Mouse (Mus musculus) heart, postnatal 14 days (tissue): ENCODE measurements around the gene Slc12a6. TPM values are rescaled to one million over a fixed set of nuclear protein-coding genes. Genes with fewer than 3 reads are reported as not detected.

Experiments
- DNase-seq, 2 experiments: peaks; one replicate each; pipeline ENCODE4 v3.0.0; 2021 to 2022
- intact Hi-C: fragments of 180-260 bp; cut with DNase I; formaldehyde crosslinking; loops from one replicate; pipeline ENCODE4 v1.15.1; 2025
- total RNA-seq, 2 experiments: library from RNA; stranded (reverse); gene quantifications; 2 replicates each; pipeline ENCODE4 v1.2.3; 2021

Slc12a6 gene
- total RNA-seq, 2 experiments from 2014 or later = 40.7 to 42.8 TPM

DNA sequence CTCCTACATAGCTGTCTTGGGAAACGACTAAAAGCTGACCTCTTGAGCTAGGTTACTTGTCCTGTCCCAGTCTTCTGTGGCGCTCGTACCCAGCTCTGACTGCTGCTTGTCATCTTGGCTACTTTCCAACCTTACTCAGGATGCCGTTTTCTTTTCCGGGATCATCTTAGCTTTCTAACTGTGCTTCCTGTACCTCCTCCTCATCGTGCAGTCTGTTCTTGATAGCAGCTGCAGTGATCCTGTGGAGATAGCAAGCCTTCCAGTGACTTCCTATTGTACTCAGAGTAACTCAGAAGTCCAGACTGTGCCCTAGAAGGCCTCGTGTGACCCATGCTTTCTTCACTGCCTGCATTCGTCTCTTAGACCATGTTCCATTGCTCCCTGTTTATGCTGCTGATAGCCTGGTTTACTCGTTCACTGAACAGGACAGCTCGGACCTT, 43.6 kb downstream of the Slc12a6 start:
- peak in 1 of 2 experiments; percentile 9 for DNase-seq
- intact Hi-C loops = no loop called here

DNA sequence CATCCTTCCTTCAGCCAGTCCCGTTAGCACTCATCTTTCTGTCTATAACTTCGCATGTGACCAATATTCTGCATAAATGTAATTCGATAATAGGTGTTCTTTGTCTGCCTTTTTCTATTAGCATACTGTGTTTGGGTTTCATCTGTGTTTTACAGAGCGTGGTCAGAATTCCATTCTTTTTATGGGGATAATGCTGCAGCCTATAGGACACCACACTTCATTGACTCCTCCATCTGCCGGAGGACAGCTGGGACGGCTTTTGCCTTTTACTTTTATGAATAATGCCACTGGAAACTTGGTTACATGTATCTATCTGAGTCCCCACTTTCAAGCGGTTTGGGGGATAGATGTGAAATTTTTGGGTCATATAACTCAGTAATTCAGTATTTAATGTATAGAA, 50.0 kb downstream of the Slc12a6 start:
- no peak for DNase-seq
- intact Hi-C loops = no loop called here

DNA sequence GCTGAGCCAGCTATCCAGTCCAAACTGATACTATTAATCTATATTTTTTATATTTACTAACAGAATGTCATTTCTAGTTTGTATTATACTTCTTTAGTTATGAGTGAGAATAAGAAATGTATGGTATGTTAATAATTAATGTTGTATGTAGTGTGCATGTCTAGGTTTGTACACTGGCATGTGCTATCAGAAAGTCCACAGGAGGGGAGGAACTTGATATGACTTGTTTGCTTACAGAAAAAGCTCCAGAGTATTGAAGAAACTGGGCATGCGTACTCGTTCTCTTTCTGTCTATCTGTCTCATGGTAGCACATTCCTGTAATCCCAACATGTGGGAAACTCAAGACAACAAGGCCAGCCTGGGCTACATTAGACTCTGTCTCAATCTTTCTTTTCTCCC, 52.6 kb downstream of the Slc12a6 start:
- DNase-seq = no peak
- intact Hi-C loops = no loop called here

DNA sequence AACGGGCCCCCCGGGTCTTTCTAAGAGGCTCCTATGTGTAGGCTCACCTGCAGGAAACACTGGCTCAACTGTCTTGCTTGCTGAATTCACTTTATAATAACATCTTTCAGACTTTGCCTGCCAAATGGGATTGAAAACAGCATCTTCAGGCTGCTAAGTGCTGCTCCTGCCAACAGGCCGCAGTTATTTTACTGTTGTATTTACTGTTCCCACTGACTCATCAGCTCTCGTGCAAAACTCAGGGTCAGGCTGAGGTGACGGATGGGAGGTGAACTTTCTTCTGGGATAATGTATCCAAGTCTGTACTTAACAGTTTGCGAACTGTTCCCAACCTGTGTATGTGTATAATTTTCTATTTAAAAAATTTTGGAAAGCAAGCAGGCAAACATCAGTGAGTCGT, 53.3 kb downstream of the Slc12a6 start:
- DNase-seq = peak in 1 of 2 experiments; percentile 9
- intact Hi-C loops = no loop called here

DNA sequence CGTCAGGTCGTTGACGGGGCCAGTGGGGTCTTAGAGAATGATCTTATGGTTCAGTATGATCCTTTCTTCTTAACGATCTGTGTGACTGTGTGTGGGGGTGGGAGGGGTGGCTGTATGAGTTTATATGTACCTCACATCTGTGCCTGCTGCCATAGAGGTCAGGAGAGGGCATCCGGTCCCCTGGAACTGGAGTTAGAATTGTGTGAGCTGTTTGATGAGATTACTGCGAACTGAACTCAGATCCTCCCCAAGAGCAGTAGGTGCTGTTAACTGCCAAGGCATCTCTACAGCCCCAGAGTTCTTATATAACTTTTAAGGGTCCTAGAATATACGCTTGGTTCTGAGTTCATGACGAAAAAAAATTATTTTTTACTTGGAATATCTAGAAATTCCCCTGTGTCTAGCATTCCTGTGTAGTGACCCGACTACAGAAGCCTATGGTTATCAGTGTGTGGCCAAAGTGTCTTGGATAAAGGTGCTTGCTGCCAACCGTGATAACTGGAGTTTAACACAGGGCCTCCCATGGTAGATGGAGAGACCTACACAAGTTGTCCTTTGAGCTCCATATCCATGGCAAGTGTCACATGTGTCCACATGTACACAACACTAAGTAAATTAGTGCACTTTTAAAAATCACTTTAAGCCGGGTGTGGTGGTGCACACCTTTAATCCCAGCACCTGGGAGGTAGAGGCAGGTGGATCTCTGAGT, 62.6 kb downstream of the Slc12a6 start:
- intact Hi-C loops = no loop called here
- no peak for DNase-seq

DNA sequence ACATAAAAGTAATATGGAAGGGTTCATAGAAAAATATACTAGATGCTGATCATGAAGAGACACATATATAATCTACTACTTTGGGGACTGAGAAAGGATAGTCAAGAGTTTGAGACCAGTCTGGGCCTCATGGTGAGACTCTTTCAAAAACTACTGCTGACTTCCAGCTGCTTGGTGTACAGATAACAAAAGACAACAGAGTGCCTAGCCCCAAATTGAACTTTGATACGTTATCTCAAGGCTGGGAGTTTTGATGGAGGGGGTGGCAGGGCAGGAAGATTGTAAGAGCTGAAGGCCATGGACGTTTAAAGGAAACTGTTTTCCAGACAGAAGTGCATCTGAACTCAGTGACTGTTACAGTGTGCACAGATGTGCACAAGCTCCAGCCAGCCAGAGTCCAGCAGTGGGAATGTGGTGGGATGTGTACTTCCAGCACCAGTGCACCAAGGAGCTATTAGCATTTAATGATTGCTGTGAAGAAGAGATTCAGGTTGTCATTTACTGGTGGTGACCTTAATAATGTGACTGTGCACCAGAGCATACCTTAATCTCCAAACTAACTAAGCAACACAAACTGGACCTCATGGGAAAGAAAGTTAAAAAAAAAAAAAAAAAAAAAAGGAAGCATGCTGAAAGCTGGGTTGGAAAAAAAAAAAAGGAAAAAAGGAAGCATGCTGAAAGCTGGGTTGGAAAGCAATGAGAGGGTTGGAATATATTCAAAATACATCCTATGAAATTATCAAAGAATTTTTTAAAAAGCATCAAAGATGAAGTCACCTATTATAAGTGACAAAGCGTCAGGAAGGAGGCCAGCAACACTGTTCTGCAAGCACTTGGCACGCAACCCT, 66.7 kb downstream of the Slc12a6 start:
- no peak for DNase-seq
- intact Hi-C loops = loop anchor here (10.0 kb wide), 1 partner anchor 67 kb away; the partner anchor contains the start of genes Gm21985, Nop10 and Slc12a6

DNA sequence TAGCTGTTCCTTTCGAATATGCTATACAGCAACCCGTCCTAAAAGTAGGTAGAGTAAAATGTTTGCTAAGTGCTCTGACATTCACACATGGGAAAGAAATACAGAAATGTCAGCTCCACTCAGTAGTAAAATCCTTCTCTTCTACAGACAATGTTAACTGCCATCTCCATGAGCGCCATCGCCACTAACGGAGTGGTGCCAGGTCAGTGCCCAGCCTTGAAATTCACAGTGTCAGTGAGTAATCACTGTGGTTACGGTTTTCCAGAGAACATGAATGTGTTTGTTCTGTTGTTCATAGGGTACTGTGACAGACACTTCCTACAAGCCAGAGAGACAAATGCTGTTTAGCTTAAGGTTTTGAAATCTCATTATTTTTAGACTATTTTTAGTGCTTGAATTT, 71.6 kb downstream of the Slc12a6 start:
- no peak for DNase-seq
- intact Hi-C loops = loop anchor here (10.0 kb wide), 1 partner anchor 72 kb away; the partner anchor contains the start of genes Gm21985, Nop10 and Slc12a6

DNA sequence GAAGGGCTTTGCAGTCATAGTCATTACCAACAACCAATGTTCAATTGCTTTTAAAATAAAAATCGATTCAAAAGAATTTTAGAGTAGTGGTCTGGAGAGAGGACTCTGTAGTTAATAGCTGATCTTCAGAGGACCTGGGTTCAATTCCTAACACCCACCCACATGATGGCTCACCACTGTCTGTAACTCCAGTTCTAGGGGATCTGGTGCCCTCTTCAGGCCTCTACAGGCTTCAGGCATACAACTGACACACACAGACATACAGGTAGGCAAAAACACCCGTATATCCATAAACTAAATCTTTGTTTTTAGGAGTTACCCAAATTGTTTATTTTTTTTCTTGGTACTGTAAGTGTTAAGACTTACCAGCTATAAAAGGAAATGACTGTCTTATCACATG, 74.1 kb downstream of the Slc12a6 start:
- intact Hi-C loops = loop anchor here (10.0 kb wide), 1 partner anchor 75 kb away; the partner anchor contains the start of genes Gm21985, Nop10 and Slc12a6
- peak; percentile 13 to 18 for DNase-seq

DNA sequence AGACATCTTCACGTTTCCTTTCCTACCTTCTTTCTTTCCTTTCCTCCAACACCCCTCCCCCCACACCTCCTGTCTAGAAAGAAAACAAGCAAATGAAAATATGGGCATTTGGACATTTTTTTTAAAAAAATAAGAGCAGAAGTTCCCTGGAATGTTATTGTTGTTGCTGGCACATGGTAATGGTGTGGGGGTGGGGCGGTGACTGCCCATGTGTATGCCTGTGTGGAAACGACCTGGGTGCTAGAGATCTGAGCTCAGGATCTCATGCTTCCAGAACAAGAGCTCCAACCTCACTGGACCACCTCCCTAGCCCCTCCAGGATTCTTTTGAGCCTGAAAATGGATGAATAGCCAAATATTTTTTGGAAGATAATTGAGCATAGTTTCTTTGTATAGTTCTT, 75.5 kb downstream of the Slc12a6 start:
- intact Hi-C loops = no loop called here
- DNase-seq = no peak

DNA sequence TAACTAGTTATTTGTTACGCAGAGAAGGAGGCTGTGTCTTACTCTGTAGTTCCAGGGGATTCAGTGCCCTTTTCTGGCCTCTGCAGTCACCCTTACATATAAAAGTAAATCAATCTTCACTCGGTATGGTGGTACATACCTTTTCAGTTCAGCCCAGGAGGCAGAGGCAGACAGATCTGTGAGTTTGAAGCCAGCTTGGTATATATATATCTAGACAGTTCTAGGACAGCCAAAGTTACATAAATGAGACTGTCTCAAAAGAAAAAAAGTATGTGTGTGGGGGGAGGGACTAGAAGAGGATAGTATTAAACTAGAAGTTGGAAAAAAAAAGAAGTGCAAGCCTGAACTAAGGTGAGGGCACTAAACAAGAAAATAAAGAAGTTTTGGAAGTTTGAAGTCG, 82.6 kb downstream of the Slc12a6 start:
- intact Hi-C loops = no loop called here
- DNase-seq = no peak

DNA sequence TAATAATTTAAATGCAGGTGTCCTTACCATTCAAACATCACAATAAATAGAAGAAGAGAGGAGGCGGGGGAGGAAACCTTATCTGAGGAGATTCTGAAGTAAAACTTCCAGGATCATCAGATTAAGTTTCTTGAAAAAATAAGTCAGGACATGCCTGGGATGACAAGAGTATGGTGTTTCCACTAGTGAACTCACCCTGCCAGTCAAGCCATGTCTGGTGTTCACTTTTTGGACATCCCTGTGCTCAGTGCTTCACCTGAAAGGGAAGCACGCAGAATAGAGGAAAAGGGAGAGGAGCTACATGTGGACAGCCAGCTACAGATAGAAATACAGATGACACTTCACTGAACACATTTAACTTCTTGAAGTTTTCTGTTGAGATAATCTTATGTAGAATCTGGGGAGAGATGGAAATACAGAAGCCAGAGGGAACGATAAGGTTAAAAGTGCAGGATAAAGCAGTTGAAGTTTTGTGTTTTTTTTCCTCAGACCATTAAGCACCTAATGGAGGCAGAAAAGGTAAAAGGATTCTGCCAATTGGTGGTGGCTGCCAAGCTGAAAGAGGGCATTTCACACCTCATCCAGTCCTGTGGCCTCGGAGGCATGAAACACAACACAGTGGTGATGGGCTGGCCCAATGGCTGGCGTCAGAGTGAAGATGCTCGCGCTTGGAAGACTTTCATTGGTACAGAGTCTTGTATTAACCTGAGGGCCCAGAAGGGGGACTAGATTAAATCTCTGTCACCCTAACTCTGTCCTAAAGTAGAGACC, 88.2 kb downstream of the Slc12a6 start:
- intact Hi-C loops = no loop called here
- no peak for DNase-seq

DNA sequence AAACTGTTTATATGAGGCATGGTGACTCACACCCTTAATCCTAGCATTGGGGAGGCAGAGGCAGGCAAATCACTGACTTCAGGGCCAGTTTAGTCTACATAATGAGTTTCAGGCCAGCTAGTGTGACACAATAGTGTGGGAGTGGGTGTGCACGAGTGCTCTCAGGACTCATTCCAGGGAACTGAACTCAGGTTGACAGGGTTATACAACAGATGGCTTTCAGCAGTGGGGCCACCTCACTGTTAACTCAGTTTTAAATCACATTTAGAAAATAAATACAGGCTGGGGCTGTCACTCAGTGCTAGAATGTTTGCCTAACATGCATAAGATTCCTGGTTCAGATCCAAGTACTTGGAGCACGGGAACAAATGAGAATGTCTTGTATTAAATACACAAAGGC, 94.0 kb downstream of the Slc12a6 start:
- intact Hi-C loops = no loop called here

DNA sequence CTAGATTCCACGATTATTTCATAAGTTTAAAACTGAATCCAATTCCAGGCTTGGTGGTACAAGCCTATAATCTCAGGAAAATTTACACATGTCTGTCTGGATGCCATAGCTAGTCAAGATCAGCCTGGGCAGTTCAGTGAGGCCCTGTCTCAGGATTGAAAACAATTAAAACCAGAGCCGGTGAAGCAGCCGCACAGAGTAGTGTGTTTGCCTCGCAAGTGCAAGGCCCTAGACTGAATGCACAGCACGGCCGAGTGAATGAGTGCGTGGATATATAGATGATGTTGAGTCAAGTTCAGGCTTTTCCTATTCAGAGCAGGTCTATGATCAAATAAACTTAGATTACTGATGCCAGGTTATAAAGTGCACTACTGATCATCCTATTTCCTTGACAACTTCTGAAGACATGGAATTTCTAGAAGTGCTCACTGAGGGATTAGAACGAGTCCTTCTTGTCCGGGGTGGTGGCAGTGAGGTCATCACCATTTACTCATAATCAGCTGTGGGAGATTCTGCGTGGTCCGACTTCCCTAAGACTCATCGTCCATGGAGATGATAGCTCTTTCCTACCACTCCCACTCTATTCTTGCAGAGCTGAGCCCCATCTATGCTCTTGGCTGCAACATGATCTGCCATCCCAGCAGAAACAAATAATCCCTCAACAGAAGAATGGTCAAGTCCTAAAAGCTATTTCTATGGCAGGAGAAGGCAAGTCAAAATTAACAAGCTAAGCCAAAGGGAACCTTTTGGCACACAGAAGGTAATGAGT, 94.6 kb downstream of the Slc12a6 start:
- intact Hi-C loops = no loop called here

More for the DNA sequence above, 94.0 kb downstream of the Slc12a6 start:
- DNase-seq = no peak

DNA sequence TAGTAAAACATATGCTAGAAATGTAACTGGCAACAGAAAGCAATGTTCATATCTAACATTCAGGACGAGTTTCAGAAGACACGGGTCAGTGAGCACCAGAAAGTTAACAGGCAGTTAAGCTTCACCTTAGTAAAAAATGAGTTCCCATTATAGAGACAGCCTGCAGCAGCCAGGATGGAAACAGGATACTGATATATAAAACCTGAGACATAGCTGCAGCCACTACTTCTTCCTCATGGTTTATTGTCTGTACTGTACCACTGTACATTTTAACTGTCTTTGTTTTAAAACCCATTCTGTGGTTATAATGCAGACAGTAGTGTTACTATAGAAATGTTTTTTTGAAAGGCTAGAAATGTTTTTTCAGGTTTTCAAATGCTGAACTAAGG, 95.2 kb downstream of the Slc12a6 start:
- intact Hi-C loops = no loop called here
- DNase-seq = no peak

More for the DNA sequence above, 94.6 kb downstream of the Slc12a6 start:
- no peak for DNase-seq

DNA sequence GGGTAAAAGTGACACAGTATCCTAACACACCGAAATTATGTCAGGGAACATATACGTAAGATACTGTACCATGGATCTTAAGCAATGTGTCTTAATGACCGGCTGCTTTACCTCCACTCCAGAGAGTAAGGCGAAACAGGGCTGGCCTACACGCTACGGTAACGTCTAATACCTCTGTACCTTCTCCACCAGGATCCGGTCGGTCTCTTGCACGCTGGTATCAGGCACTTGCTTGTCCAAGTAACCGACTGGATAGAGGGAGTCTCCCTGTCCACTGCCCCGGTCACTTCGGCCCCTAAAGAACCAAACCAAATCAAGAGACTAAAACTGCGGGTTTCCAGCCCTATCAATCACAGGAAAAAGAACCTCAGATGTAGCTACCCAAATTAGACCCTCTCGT, 101.6 kb downstream of the Slc12a6 start:
- DNase-seq = no peak
- intact Hi-C loops = loop anchor here (5.0 kb wide), 1 partner anchor 105 kb away; the partner anchor contains the start of gene Nop10

DNA sequence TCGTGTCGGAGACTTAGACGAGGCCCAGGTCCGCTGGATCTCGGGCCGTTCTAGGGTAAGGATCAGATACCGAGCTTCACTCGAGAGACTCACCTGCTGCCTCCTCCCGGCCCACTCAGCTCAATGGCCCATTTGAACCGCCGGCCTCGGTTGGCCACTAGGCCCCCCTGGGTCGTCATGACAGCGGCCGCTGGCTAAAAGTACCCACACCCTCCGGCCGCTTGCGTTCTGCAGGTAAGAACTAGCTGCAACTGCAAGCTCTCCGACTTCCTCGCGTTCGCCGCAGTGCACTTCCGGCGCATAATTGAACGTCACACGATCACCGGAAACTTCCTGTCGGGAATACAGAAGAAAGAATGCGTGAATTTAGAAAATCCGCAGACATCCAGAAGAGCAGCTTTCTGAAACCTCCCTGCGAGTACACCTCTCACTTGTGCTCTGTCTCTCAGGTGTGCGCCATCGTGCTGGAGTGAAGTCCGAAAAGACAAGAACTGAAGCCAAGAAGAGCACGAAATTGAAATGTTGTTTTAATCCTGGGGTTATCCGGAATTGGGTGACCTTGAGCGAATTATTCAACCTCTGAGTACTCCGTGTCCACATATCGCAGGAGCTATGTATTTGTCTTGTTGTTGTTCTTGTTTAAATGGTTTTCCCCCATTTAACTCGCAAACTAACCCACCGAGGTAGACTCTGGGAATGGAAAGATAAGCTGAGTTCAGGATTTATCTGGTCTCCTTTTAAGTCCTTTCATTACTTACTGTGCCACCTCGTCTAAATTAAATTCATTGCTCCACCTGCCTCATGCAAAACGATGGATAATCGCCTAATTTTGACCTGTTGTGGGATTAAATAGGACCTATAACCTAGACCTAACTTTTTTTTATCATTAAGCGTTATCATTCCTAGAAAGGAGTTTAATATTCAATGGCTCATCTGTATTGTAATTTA, 102.4 kb downstream of the Slc12a6 start, which contains the start of gene Emc4:
Gene Emc4 (minus strand): TSS at position 302 of the 948 bp plus-strand sequence.
- intact Hi-C loops = loop anchor here (2.0 to 5.0 kb wide), 2 partner anchors 87 to 106 kb away; partner anchors contain the start of genes Emc7 and Nop10
- peak; percentile 85 to 94 for DNase-seq

DNA sequence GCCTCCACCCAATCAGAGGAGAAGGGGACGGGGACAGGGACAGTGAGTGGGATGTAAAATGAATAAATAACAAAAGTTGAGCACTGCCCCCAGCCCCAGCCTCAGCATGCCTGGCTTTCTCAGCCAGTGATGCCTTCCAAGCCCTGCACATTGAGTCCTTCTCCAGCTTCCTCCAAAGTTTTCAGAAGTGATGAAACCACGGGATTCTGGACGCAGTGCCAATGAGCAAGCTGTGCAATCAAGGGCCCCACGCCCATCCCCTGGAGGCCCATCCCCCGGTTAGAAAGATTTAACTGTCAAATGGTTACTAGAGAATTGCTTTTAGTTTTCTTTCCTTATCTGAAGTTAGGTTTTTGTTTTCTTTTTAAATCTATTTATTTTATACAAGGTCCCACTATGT, 104.3 kb downstream of the Slc12a6 start:
- DNase-seq = peak; percentile 55 to 56
- intact Hi-C loops = loop anchor here (2.0 to 10.0 kb wide), 3 partner anchors 85 to 395 kb away; partner anchors contain the start of genes Emc7 and Nop10

DNA sequence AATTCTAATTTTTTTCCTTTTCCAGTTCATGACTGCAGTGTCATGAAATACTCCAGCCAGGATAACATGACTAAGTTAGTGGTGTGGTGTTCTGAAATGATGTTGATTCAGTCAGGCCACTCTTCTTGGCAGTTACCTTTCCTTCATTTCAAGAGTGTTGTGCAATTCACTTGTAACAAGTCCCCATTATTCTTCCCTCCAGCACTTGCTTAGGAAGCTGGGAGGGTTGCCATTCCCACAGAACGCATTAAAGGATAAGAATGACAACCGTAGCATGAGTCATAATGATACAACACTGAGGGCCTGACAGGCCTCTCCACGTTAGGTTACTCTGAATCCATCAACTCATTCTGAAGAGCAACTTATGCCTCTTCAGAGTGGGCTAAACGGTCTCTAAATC, 107.5 kb downstream of the Slc12a6 start:
- intact Hi-C loops = loop anchor here (10.0 kb wide), 1 partner anchor 392 kb away; no protein-coding TSS in a partner anchor
- no peak for DNase-seq
